Mouse (Mus musculus) neural tube, embryonic 14.5 days (tissue): ENCODE data around the gene Nlrc4. TPM values are rescaled to one million over a fixed set of nuclear protein-coding genes. Genes with fewer than 3 reads are reported as not detected.
"Not testable (repeated sequence)": the region's sequence is repeated elsewhere in the genome, so short reads cannot be mapped to it uniquely, and the experiment has no call there.

Source experiments
- ATAC-seq: fragments of 200-750 bp; cut with Nextera tagmentation; 2 replicates; pipeline ENCODE4 v1.8.0; 2017; ENCODE audit warnings: low read depth, mild to moderate bottlenecking, moderate TSS enrichment, moderate library complexity
- H3K27ac ChIP-seq: fragments of 300-500 bp; sonication (generic); 2 replicates; pipeline ENCODE4 v1.5.1; 2014; ENCODE audit warnings: low read depth, mild to moderate bottlenecking, control low read depth, low read length, moderate library complexity, mixed read lengths
- H3K27me3 ChIP-seq: fragments of 300-500 bp; sonication (generic); 2 replicates; pipeline ENCODE4 v1.6.1; 2014; ENCODE audit warnings: low read length; ENCODE audit not compliant: control insufficient read depth, insufficient read depth
- H3K36me3 ChIP-seq: fragments of 300-500 bp; sonication (generic); 2 replicates; pipeline ENCODE4 v1.6.1; 2014; ENCODE audit warnings: low read length, mixed read lengths; ENCODE audit not compliant: control insufficient read depth, insufficient read depth
- H3K4me1 ChIP-seq: fragments of 300-500 bp; sonication (generic); 2 replicates; pipeline ENCODE4 v1.6.1; 2014; ENCODE audit warnings: low read length; ENCODE audit not compliant: control insufficient read depth, insufficient read depth
- H3K4me2 ChIP-seq: fragments of 300-500 bp; sonication (generic); 2 replicates; pipeline ENCODE4 v1.6.1; 2014; ENCODE audit warnings: mild to moderate bottlenecking, low read depth, low read length, control low read depth
- H3K4me3 ChIP-seq: fragments of 300-500 bp; sonication (generic); 2 replicates; pipeline ENCODE4 v1.5.1; 2014; ENCODE audit warnings: low read depth, low read length, control low read depth, mixed read lengths
- H3K9ac ChIP-seq: fragments of 300-500 bp; sonication (generic); replicated peaks from 2 replicates; pipeline ENCODE4 v1.6.1; 2014; ENCODE audit warnings: low read depth, mild to moderate bottlenecking, control low read depth, low read length, mixed read lengths
- H3K9me3 ChIP-seq: fragments of 300-500 bp; sonication (generic); 2 replicates; pipeline ENCODE4 v1.6.1; 2016; ENCODE audit warnings: low read length; ENCODE audit not compliant: control insufficient read depth
- WGBS: fragments of 180-500 bp; shearing (Covaris S2); extraction: QIAGEN DNeasy Blood & Tissue Kit; methylation state at CpG from one replicate; pipeline ENCODE4 v1.1.7; 2014; 5-methylcytosine and 5-hydroxymethylcytosine counted together
- polyA plus RNA-seq: library from polyadenylated mRNA; unstranded; fragments of >200 nt; fragmentation: Nextera tagmentation; extraction: Ambion mirVana; gene quantifications from 2 replicates; pipeline ENCODE4 v1.2.1, GENCODE M21; 2014

Nlrc4 gene
- polyA plus RNA-seq, 1 experiment from 2014 or later: 0.43 TPM

DNA sequence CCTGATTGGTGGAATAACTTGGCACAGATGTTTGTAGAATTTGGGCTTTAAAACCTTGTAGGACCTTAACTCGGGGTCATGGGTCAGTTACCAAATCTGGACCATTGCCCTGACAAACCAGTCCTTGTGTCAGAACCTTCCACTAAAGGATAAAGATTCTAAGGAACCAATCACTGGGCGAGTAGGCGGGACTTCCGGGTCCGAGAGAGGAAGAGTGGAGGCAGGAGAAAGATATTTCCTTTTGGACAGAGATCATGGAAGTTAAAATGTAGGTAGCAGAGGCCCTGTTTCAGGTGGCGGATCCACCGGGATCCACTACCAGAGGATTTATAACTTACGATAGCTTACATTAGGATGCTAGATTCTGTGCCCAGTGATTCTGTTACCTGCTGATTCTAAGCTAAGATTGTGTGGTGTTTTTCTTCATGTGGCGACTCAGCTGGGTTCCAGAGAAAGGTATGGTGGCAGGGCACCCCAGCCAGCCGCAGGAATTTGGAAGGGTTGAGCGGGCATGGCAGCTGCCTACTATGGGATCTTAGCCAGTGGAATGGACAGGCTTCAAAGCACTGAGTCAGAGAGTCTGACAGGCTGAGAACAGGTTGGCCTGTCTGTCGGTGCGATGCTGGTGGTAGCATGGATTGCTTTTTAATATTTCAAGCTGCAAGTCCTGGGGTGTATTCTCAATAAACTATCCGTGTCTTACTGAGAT is 21.6 kb upstream of the Nlrc4 start:
- Histone ChIP-seq H3K4me3 (no peak overlapping the region), H3K4me2 (no peak overlapping the region), H3K36me3 (no peaks in the 10 kb centered on the region), H3K27me3 (no peaks in the 10 kb centered on the region), H3K4me1 (no peaks in the 10 kb centered on the region), H3K9ac (no peak overlapping the region), H3K9me3 (no peaks in the 10 kb centered on the region), H3K27ac (no peak overlapping the region)
- WGBS: 89% methylated on average over 14 of the region's 14 CpGs
- no peak for ATAC-seq

DNA sequence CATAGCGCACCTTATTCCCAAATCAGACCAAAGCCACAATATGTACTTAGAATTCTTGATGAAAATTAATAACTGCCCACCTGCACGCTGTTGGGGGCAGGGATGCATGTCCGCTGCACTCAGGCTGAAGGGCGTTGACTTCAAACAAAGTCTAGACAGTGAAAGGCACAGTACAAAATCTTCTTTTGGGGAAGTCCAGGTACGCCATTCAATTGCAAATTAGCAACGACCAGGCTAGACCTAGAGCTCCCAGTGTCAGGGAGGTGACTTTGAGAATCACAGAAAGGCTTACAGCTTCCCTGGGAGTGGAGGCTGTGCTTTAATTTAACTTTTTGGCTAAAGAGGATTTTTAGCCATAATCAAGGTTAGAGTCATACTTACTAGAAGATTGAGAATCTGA is 11.2 kb upstream of the Nlrc4 start:
- not testable (repeated sequence) for H3K27me3 ChIP-seq, H3K4me3 ChIP-seq, H3K9me3 ChIP-seq, H3K36me3 ChIP-seq, ATAC-seq, H3K4me2 ChIP-seq, H3K9ac ChIP-seq, H3K4me1 ChIP-seq, H3K27ac ChIP-seq
- 80% methylated on average over 6 of the region's 6 CpGs for WGBS

DNA sequence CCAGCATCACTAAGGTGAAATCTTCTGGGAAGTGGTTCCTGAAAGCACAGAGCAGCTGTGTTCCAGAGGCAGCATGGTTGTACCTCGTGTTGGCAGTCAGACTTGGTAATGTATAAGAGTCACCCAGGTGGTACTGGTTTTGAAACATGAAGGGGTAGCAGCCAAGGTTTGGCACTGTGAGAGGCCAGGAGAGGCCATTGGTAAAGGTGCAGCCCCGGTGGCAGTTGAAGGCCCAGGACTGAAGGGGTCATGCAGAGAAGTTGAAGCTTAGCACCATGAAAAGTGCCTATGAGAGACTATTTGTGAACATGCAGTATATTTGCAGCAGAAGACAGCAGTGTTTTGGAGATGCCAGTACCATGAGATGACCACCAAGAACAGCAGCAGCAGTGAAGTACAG is 9.0 kb upstream of the Nlrc4 start:
- H3K36me3 ChIP-seq, H3K27me3 ChIP-seq, H3K27ac ChIP-seq, ATAC-seq, H3K4me1 ChIP-seq, H3K9ac ChIP-seq, H3K4me3 ChIP-seq, H3K9me3 ChIP-seq, H3K4me2 ChIP-seq: not testable (repeated sequence)
- WGBS: 92% methylated on average over 2 of the region's 2 CpGs

DNA sequence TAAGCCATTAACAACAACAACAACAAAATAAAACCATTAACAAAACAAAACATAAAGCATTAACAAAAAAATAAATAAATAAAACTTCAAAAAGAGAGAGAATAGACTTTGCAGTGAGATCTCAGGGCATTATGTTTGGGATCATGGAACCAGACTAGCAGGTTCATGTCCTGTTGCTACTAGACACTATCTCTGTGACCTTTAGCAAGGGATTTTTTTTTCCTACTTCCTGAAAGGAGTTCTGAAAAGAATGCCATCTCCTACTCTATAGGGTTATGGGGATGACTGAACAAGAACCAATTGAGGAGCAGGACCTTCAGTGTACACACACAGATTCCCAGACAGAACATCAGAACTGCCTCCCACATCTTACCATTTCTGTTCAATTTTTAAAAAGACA is 4.6 kb upstream of the Nlrc4 start:
- no peaks in the 10 kb centered on the region for H3K4me1 ChIP-seq

DNA sequence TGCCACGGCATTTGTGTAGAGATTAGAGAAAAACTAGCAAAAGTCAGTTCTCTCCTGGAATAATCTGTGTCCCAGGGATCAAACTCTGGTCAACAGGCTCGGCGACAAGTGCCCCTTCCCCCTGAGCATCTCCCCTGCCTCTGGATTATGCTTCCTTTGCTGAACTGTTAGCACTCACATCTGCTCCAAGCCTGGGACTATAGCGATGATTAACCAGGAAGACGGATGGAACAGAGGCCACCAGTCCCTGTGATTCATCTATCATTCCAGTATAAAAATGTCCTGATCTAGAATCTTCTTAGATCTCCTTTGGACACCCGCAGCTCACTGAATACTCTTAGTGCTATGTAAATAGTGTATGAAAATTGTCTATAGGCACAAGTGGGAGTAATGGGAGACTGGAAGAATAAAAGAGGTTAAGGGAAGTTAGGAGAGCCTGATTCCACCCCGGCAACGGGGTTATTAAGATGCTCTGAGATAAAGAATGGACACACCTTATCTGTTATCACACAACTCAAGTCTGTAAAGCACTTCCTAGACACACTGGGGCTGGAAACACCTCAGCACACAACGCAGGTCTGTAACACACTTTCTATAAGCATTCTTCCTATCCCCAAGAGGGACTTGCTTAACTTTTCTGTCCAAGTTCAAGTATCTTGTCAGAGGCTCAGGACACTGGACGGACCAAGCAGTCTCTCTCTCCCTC is 817 bp downstream of the Nlrc4 start:
- 77% methylated on average over 10 of the region's 10 CpGs for WGBS
- Histone ChIP-seq H3K9ac (no peak overlapping the region), H3K4me3 (no peak overlapping the region), H3K27me3 (no peaks in the 10 kb centered on the region), H3K4me2 (no peak overlapping the region), H3K36me3 (no peaks in the 10 kb centered on the region), H3K27ac (no peak overlapping the region), H3K4me1 (no peaks in the 10 kb centered on the region), H3K9me3 (no peaks in the 10 kb centered on the region)
- ATAC-seq: no peak

More for the DNA sequence above, 4.6 kb upstream of the Nlrc4 start:
- Histone ChIP-seq H3K36me3 (no peaks in the 10 kb centered on the region), H3K27ac (no peak overlapping the region), H3K9me3 (no peaks in the 10 kb centered on the region), H3K9ac (no peak overlapping the region), H3K4me3 (no peak overlapping the region), H3K27me3 (no peaks in the 10 kb centered on the region), H3K4me2 (no peak overlapping the region)
- no peak for ATAC-seq

DNA sequence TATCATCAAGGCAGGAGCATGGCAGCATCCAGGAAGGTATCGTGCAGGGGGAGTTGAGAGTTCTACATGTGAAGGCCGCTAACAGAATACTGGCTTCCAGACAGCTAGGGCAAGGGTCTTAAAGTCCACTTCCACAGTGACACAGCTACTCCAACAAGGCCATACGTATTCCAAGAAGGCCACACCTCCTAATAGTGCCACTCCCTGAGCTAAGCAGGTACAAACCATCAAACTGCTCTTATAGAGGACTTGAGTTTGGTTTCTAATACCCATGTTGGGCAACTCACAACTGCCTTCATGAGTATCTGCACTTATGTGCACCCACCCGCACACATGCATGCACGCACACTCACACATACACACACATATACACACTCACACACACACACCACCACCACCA is 2.1 kb downstream of the Nlrc4 start:
- H3K27ac ChIP-seq: no peak overlapping the region
- H3K27me3 ChIP-seq: no peaks in the 10 kb centered on the region
- no peaks in the 10 kb centered on the region for H3K9me3 ChIP-seq
- no peak overlapping the region for H3K4me2 ChIP-seq
- 94% methylated on average over 5 of the region's 5 CpGs for WGBS
- no peak overlapping the region for H3K4me3 ChIP-seq
- H3K36me3 ChIP-seq: no peaks in the 10 kb centered on the region
- no peak overlapping the region for H3K9ac ChIP-seq
- no peak for ATAC-seq
- no peaks in the 10 kb centered on the region for H3K4me1 ChIP-seq

DNA sequence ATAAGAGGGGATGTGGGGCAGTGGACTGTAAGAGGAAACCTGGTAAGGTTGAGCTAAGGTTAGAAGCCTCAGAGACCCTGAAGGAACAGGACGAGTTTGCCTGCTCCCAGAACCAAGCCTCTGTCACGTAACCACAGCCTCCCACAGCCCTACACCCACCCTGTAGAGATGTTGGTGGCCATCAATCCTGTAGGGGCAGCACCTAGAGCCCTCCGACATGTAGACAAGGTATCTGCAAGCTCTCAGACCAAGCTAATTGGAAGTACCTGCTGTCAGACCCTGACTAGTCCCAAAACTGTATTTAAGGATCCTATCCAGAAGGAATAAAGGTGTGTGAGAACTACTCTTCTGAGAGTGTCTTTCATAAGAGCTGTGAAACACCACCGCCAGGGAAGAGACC is 3.5 kb downstream of the Nlrc4 start:
- no peak overlapping the region for H3K27ac ChIP-seq

DNA sequence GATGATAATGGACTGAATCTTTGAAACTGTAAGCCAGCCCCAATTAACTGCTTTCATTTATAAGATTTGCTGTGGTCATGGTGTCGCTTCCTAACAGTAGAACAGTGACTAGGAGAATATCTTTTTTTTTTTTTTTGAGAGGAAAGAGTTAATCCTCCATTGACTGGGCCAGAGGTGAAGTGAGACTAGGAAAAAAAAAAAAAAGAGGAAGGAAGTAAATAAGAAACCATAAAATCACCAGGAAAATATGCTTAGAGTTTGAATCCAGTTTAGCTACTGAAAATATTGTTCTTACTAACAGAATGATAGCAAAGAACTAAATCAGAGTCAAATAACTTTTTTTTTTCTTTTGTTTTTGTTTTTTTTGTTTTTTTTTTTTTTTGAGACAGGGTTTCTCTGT is 4.3 kb downstream of the Nlrc4 start:
- H3K36me3 ChIP-seq: no peaks in the 10 kb centered on the region
- H3K4me1 ChIP-seq: no peaks in the 10 kb centered on the region
- no peak overlapping the region for H3K4me3 ChIP-seq
- H3K27me3 ChIP-seq: no peaks in the 10 kb centered on the region
- H3K4me2 ChIP-seq: no peak overlapping the region
- H3K9me3 ChIP-seq: no peaks in the 10 kb centered on the region
- ATAC-seq: no peak
- 96% methylated on average over 1 of the region's 1 CpGs for WGBS
- H3K27ac ChIP-seq: no peak overlapping the region
- H3K9ac ChIP-seq: no peak overlapping the region

More for the DNA sequence above, 3.5 kb downstream of the Nlrc4 start:
- 88% methylated on average over 4 of the region's 4 CpGs for WGBS
- no peaks in the 10 kb centered on the region for H3K9me3 ChIP-seq
- no peaks in the 10 kb centered on the region for H3K4me1 ChIP-seq
- no peaks in the 10 kb centered on the region for H3K27me3 ChIP-seq
- no peaks in the 10 kb centered on the region for H3K36me3 ChIP-seq
- no peak overlapping the region for H3K9ac ChIP-seq
- ATAC-seq: no peak
- no peak overlapping the region for H3K4me3 ChIP-seq
- no peak overlapping the region for H3K4me2 ChIP-seq

DNA sequence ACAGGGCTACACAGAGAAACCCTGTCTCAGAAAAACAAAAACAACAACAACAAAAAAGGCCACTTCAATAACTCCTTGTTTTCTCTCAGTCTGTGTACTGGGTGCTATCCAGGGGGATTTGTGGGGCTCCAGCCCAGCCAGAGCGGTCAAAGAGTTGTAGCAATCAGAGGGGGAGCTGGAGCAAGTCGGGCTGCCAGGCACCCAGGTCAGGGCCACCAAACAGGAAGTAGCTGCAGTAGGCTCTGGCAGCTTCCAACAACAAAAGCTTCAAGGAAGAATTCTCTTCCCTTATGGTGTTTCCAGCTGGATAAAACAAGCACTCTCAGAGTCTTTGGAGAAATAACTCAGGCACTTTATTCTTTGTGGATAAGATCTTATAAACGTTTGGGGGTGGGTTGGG is 5.0 kb downstream of the Nlrc4 start:
- Histone ChIP-seq H3K27me3 (no peaks in the 10 kb centered on the region), H3K36me3 (no peaks in the 10 kb centered on the region), H3K4me2 (no peak overlapping the region), H3K27ac (no peak overlapping the region), H3K4me3 (no peak overlapping the region), H3K4me1 (no peaks in the 10 kb centered on the region), H3K9me3 (no peaks in the 10 kb centered on the region), H3K9ac (no peak overlapping the region)
- no peak for ATAC-seq
- WGBS: 81% methylated on average over 3 of the region's 3 CpGs
